Mouse (Mus musculus): ENCODE results near the gene Zbtb12. TPM values are rescaled to one million over a fixed set of nuclear protein-coding genes. Genes with fewer than 3 reads are reported as not detected.
"Not testable (repeated sequence)": the region's sequence is repeated elsewhere in the genome, so short reads cannot be mapped to it uniquely, and the experiment has no call there.

Zbtb12 gene
- polyA plus RNA-seq, 1 experiment: 4.6 TPM

- Histone ChIP-seq H3K4me3 (ENCODE audit: insufficient read depth, low read length) (peak overlapping the region; percentile 91), H3K4me1 (ENCODE audit: control insufficient read depth, insufficient read depth, low read length) (peaks cover 13% of the 10 kb centered on the region), H3K27ac (ENCODE audit: insufficient read depth, low read depth, low read length) (peak overlapping the region; percentile 94)
- TF ChIP-seq CTCF (IDR thresholded peaks at IDR 0.05; ENCODE audit: low read depth, low read length) (no peak), POLR2A (IDR thresholded peaks at IDR 0.05; ENCODE audit: borderline replicate concordance, low read depth, low read length) (no peak)
These were observed 19.4 kb downstream of the Zbtb12 start for GRCm38 (mm10) chr17:34898706-34899052.

DNA sequence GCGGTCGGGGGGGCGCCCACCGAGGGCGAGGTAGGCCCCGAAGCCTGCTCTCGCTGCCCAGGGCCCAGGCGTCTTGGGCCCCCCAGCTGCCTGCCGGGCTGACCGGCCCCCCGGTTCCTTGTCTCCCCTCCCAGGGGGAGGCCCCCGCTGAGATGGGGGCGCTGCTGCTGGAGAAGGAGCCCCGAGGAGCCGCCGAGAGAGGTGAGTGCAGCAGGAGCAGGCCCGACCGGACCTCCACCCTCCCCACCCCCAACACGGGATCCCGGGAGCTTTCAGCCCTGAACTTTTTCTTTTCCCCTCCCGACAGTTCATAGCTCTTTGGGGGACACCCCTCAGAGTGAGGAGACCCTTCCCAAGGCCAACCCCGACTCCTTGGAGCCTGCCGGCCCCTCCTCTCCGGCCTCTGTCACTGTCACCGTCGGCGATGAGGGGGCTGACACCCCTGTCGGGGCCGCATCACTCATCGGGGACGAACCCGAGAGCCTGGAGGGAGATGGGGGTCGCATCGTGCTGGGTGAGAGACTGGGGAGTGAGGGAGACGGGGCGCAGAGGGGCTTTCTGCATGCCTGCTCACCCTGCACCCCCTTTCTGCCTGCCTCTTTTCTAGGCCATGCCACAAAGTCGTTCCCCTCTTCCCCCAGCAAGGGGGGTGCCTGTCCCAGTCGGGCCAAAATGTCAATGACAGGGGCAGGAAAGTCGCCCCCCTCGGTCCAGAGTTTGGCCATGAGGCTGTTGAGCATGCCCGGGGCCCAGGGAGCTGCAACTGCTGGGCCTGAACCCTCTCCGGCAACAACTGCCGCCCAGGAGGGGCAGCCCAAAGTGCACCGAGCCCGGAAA lies 20.0 kb downstream of the Zbtb12 start:
- Histone ChIP-seq H3K27ac (ENCODE audit: insufficient read depth, low read depth, low read length) (peak overlapping the region; percentile 86), H3K4me3 (ENCODE audit: insufficient read depth, low read length) (peak overlapping the region; percentile 87), H3K4me1 (ENCODE audit: control insufficient read depth, insufficient read depth, low read length) (peaks cover 11% of the 10 kb centered on the region)
- TF ChIP-seq CTCF (IDR thresholded peaks at IDR 0.05; ENCODE audit: low read depth, low read length) (no peak), POLR2A (IDR thresholded peaks at IDR 0.05; ENCODE audit: borderline replicate concordance, low read depth, low read length) (no peak)

- peaks cover 11% of the 10 kb centered on the region for H3K4me1 ChIP-seq (ENCODE audit: control insufficient read depth, insufficient read depth, low read length)
- TF ChIP-seq POLR2A (IDR thresholded peaks at IDR 0.05; ENCODE audit: borderline replicate concordance, low read depth, low read length): no peak
- TF ChIP-seq CTCF (IDR thresholded peaks at IDR 0.05; ENCODE audit: low read depth, low read length): no peak
These were observed 20.6 kb downstream of the Zbtb12 start for GRCm38 (mm10) chr17:34899890-34900243.

DNA sequence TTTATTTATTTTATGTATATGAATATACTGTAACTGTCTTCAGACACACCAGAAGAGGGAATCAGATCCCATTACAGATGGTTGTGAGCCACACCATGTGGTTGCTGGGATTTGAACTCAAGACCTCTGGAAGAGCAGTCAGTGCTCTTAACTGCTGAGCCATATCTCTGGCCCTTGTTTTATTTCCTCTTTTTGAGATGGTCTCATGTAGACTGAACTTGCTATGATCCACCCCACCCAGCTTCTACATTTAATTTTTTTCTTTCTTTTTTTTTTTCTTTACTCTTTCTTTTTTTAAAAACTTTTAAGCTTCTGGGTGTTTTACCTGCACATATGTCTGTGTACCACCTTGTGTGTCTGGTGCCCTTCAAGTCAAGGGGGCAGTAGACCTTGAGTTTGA lies 21.5 kb downstream of the Zbtb12 start:
- H3K27ac ChIP-seq (ENCODE audit: insufficient read depth, low read depth, low read length); H3K4me3 ChIP-seq (ENCODE audit: insufficient read depth, low read length): not testable (repeated sequence)
- peaks cover 11% of the 10 kb centered on the region for H3K4me1 ChIP-seq (ENCODE audit: control insufficient read depth, insufficient read depth, low read length)

More at GRCm38 (mm10) chr17:34899890-34900243, 20.6 kb downstream of the Zbtb12 start:
- H3K4me3 ChIP-seq (ENCODE audit: insufficient read depth, low read length): peak overlapping the region; percentile 87
- H3K27ac ChIP-seq (ENCODE audit: insufficient read depth, low read depth, low read length): peak overlapping the region; percentile 86

GRCm38 (mm10) chr17:34901948-34902347 lies 22.7 kb downstream of the Zbtb12 start:
- not testable (repeated sequence) for H3K4me1 ChIP-seq (ENCODE audit: control insufficient read depth, insufficient read depth, low read length); H3K27ac ChIP-seq (ENCODE audit: insufficient read depth, low read depth, low read length); H3K4me3 ChIP-seq (ENCODE audit: insufficient read depth, low read length)

DNA sequence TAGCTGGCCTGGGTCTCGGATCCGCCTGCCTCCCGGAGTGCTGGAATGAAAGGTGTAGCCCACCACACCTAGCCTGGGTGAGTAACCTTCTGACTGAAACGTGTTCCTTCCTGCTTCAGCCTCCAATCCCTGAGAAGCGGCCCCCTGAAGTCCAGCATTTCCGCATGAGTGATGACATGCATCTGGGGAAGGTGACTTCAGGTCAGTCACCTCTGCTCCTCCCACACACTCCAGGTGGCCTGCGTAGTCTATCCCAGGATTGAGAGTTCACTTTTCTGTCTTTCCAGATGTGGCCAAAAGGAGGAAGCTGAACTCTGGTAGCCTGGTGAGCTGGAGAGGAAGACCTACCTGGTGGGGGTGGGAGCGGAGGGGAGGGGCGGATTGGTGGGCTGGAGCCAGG lies 23.6 kb downstream of the Zbtb12 start:
- H3K27ac ChIP-seq (ENCODE audit: insufficient read depth, low read depth, low read length): no peak overlapping the region
- H3K4me3 ChIP-seq (ENCODE audit: insufficient read depth, low read length): no peak overlapping the region
- TF ChIP-seq CTCF (IDR thresholded peaks at IDR 0.05; ENCODE audit: low read depth, low read length): no peak
- H3K4me1 ChIP-seq (ENCODE audit: control insufficient read depth, insufficient read depth, low read length): peaks cover 7% of the 10 kb centered on the region

GRCm38 (mm10) chr17:34910982-34911381 lies 31.7 kb downstream of the Zbtb12 start:
- TF ChIP-seq POLR2A (IDR thresholded peaks at IDR 0.05; ENCODE audit: borderline replicate concordance, low read depth, low read length) (no peak), CTCF (IDR thresholded peaks at IDR 0.05; ENCODE audit: low read depth, low read length) (no peak)
- no peak overlapping the region for H3K4me3 ChIP-seq (ENCODE audit: insufficient read depth, low read length)
- H3K4me1 ChIP-seq (ENCODE audit: control insufficient read depth, insufficient read depth, low read length): no peaks in the 10 kb centered on the region
- H3K27ac ChIP-seq (ENCODE audit: insufficient read depth, low read depth, low read length): no peak overlapping the region

- H3K4me1 ChIP-seq (ENCODE audit: control insufficient read depth, insufficient read depth, low read length): no peaks in the 10 kb centered on the region
- no peak overlapping the region for H3K27ac ChIP-seq (ENCODE audit: insufficient read depth, low read depth, low read length)
- no peak overlapping the region for H3K4me3 ChIP-seq (ENCODE audit: insufficient read depth, low read length)
- peak; percentile 92 for TF ChIP-seq CTCF (IDR thresholded peaks at IDR 0.05; ENCODE audit: low read depth, low read length)
- TF ChIP-seq POLR2A (IDR thresholded peaks at IDR 0.05; ENCODE audit: borderline replicate concordance, low read depth, low read length): no peak
These were observed 32.7 kb downstream of the Zbtb12 start for GRCm38 (mm10) chr17:34911945-34912351.

- Histone ChIP-seq H3K4me3 (ENCODE audit: insufficient read depth, low read length) (no peak within 1 kb of the TSS), H3K4me1 (ENCODE audit: control insufficient read depth, insufficient read depth, low read length) (no peaks in the 10 kb centered on the region), H3K27ac (ENCODE audit: insufficient read depth, low read depth, low read length) (no peak within 1 kb of the TSS)
- TF ChIP-seq CTCF (IDR thresholded peaks at IDR 0.05; ENCODE audit: low read depth, low read length) (no peak), POLR2A (IDR thresholded peaks at IDR 0.05; ENCODE audit: borderline replicate concordance, low read depth, low read length) (no peak)
These were observed 34.8 kb downstream of the Zbtb12 start, which contains the start of gene Slc44a4 for GRCm38 (mm10) chr17:34913930-34914665. Gene Slc44a4 (plus strand): TSS chr17:34914466.

- Histone ChIP-seq H3K27ac (ENCODE audit: insufficient read depth, low read depth, low read length) (no peak overlapping the region), H3K4me1 (ENCODE audit: control insufficient read depth, insufficient read depth, low read length) (no peaks in the 10 kb centered on the region), H3K4me3 (ENCODE audit: insufficient read depth, low read length) (no peak overlapping the region)
- no peak for TF ChIP-seq CTCF (IDR thresholded peaks at IDR 0.05; ENCODE audit: low read depth, low read length)
- no peak for TF ChIP-seq POLR2A (IDR thresholded peaks at IDR 0.05; ENCODE audit: borderline replicate concordance, low read depth, low read length)
These were observed 36.1 kb downstream of the Zbtb12 start for GRCm38 (mm10) chr17:34915410-34915831.

Data from bone marrow macrophage, adult 2 months (primary cell).